14 mouse cellular contexts compared by ENCODE assay signal in genomic region chr9:12380029-12380428, GRCm38 (mm10).
"Had no signal": no experiment of that assay in that cellular context is flagged by ENCODE, and none has a peak within 500 bp of the region (broad histone marks: within the 10 kb centered on the region; RNA-seq: fewer than 3 reads in every experiment).

No protein-coding gene starts in this region.

- ATAC-seq: midbrain, embryonic 16.5 days had no signal

- H3K4me3 ChIP-seq: layer of hippocampus, adult 2 months; limb, embryonic 13.5 days; midbrain, embryonic 12.5 days; neural tube, embryonic 13.5 days had no signal

- H3K27me3 ChIP-seq: limb, embryonic 13.5 days; midbrain, embryonic 12.5 days; neural tube, embryonic 13.5 days had no signal

- H3K4me2 ChIP-seq: limb, embryonic 13.5 days; midbrain, embryonic 12.5 days; neural tube, embryonic 13.5 days had no signal

- H3K9ac ChIP-seq: limb, embryonic 13.5 days; liver, embryonic 14.5 days; midbrain, embryonic 12.5 days; neural tube, embryonic 13.5 days had no signal

- H3K27ac ChIP-seq: layer of hippocampus, adult 2 months; limb, embryonic 13.5 days; liver, embryonic 14.5 days; midbrain, embryonic 12.5 days had no signal

- DNase-seq: kidney, postnatal 4 days; left cerebral cortex, postnatal 4 days; lung, adult 18-20 months; retina, postnatal 1 day; right cerebral cortex, postnatal 4 days; spleen, adult 18-20 months; thymus, adult 18-20 months; thymus, postnatal 14 days had no signal

- H3K36me3 ChIP-seq: limb, embryonic 13.5 days; midbrain, embryonic 12.5 days; neural tube, embryonic 13.5 days had no signal

- H3K9me3 ChIP-seq: limb, embryonic 13.5 days; midbrain, embryonic 12.5 days; neural tube, embryonic 13.5 days had no signal

- H3K4me1 ChIP-seq: limb, embryonic 13.5 days; midbrain, embryonic 12.5 days had no signal
